Mouse (Mus musculus): ENCODE data around the gene Mbtps1. TPM values are rescaled to one million over a fixed set of nuclear protein-coding genes. Genes with fewer than 3 reads are reported as not detected.
A peak's percentile ranks its signal among the peaks of the same experiment; 100 is the strongest.

Gene Mbtps1
- 30.3 and 88.4 TPM in 2 replicates for total RNA-seq (2015; ENCODE audit: low replicate concordance)
- 35.7 and 42.7 TPM in 2 replicates for total RNA-seq (2017; ENCODE audit: low replicate concordance)

DNA sequence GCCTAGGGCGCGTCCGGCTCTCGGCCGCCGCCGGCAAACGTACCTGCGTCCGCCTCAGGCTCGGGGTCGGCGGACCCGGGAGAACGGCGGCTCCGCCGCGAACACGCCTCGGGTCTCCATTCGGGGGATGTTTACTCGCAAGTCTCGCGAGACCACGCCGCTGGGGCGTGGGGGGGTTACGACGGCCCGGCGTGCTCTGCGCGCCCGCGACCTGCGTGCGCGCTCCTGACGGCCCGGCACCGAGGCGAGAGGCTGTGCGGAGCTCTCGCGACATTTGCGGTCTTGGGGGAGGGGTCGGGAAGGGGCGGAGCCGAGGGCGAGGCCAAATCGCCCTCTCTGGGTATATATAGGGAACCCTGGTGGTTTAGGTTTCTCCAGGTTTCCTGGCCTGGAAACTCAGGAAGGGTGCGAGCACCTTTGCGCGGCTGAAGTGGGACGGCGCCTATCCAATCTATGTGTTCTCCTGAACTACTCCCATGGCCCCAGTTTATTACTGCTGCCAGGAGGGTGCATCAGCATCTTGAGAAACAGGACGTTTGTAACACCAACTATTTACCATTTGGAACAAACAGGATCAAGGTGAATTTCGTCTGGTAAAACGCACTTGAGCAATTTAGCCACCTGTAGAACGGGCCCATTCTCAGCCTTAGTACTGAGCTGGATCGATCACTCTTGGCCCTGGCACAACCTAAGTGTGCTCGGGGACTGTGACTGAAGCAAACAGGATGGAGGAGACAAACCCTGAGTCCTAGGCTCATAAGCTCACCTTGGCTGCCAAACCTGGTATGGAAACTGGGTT, at the start of gene Mbtps1:
Gene Mbtps1 (minus strand): TSS at position 133 of the 799 bp plus-strand sequence.
- ATAC-seq (replicated peaks; ENCODE audit: low FRiP score, poor library complexity, severe bottlenecking): peak; percentile 92

DNA sequence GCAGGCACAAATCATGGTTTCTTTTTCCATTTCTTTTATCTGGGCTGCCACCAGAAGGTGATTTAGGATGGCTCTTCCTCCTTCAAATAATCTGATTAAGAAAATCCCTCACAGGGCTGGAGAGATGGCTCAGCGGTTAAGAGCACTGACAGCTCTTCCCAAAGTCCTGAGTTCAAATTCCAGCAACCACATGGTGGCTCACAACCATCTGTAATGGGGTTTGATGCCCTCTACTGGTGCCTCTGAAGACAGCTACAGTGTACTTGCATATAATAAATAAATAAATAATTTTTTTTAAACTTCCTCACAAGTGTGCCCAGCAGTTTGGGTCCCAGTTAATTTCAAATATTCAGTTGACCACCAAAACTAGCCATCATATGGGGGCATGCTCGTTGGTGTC, 47.7 kb upstream of the Mbtps1 start:
- ATAC-seq (replicated peaks; ENCODE audit: low FRiP score, poor library complexity, severe bottlenecking): no peak

DNA sequence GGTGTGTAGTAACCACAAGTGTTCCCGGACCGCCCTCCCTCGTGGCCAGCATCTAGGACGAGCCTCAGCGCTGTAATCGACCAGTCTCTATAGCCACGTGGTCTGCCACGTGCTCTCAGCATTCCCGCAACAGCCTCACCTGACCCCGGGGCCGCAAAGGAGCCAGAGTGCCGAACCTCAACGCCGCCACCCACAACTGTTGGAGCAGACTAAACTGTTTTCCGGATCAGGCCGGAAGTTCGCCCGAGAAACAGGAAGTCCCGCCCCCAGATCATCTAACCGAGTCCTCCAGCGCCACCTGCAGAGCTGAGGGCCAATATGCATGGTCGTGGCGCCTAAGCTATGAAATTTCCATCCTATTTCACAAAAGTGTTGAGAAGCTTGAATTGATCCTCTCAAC, 46.5 kb upstream of the Mbtps1 start, which contains the start of gene Taf1c:
Gene Taf1c (minus strand): TSS at position 227 of the 400 bp plus-strand sequence.
- ATAC-seq (replicated peaks; ENCODE audit: low FRiP score, poor library complexity, severe bottlenecking): peak; percentile 92

DNA sequence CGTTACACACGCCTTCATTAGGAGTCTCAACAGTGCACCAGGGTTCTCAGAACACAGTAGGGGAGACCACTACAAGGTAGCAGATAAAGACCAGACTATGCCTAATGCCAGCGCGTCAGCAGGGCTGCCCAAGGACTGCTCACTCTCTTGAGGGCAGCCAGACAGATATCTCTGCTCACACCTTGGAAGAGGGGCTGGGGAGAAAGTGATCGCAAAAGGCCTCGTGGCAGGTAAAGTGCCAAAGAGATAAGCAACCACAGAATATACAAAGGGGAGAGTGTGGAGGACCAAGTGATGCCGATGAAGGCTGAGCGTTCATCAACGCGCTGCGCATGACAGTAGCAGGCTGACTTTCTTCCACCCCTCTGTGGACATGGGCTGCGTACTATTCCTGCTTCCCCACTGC, 45.9 kb upstream of the Mbtps1 start:
- peak; percentile 50 for ATAC-seq (replicated peaks; ENCODE audit: low FRiP score, poor library complexity, severe bottlenecking)

DNA sequence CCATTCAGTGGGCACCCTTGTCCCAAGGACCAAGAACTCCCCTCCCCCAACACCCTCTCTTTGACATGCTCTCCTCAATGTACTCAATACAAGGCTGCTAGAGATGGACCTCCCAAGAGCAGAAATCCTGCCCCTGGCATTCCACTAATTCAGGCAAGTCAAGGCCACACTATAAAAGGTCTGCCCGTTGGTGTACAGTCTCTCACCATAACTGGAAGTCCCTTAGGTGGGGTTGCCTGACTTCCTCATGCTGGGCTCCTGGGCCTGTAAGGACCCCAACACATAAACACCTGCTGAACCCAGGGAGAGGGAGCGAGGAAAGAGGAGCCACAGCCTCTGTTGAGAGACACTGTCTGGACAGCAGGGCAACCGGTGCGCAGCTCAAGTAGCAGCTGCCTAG, 45.2 kb upstream of the Mbtps1 start:
- no peak for ATAC-seq (replicated peaks; ENCODE audit: low FRiP score, poor library complexity, severe bottlenecking)

DNA sequence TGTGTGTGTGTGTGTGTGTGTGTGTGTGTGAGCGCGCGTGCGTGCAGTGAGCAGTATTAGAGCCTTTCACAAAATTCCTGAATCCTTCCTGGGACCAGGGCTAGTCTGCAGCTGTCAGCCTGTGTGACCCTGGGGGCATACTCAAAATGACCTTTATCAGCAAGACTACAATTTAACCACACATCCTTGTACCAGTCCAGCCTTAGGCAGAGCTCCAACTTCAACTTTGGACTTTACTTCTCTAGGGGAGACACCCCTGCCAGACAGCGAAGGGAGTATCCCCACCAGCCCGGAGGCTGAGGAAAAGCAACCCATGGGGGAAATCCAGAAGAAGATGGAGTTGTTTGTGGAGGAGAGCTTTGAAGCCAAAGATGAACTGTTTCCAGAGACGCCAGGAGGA, 32.9 kb upstream of the Mbtps1 start:
- no peak for ATAC-seq (replicated peaks; ENCODE audit: low FRiP score, poor library complexity, severe bottlenecking)

DNA sequence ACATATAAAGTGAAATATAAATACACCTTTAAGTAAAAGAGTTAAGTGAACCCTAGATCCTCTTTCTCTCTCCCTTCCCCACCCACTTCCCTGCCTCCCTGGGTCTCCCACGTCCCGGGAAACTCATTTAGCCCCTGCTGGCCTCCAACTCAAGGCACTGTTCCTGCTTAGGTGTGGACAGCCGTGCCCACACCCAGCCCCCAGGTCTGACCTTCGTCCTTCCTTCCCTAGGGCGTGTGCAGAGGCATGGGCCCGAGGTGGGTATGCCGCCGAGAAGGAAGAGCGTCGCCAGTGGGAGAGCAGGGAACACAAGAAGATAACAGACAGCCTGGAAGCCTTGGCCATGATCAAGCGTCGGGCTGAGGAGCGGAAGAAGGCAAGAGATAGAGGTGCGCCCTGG, 31.8 kb upstream of the Mbtps1 start:
- no peak for ATAC-seq (replicated peaks; ENCODE audit: low FRiP score, poor library complexity, severe bottlenecking)

DNA sequence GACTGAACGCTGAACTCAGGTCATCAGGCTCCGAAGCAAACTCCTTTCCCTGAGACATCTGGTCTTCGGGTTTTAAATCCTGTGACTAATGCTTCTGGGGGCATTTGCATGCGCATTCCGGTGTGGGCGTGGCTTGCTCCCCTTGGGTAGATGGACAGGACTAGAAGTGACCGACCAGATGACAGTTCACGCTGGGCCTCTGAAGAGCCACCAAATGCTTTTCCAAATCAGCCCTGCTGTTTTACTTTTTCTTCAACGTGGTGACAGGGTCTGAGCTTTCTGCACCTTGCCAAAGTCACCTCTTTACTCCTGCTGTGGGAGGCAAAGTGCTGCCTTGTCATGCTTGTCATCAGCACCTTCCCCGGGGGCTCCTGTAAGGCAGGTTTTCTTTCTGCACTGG, 30.3 kb upstream of the Mbtps1 start:
- no peak for ATAC-seq (replicated peaks; ENCODE audit: low FRiP score, poor library complexity, severe bottlenecking)

GRCm38 (mm10) chr8:119588321-119588720, 29.8 kb upstream of the Mbtps1 start:
- ATAC-seq (replicated peaks; ENCODE audit: low FRiP score, poor library complexity, severe bottlenecking): no peak

- peak; percentile 78 for ATAC-seq (replicated peaks; ENCODE audit: low FRiP score, poor library complexity, severe bottlenecking)
Measured at GRCm38 (mm10) chr8:119585901-119586300, 27.4 kb upstream of the Mbtps1 start.

- ATAC-seq (replicated peaks; ENCODE audit: low FRiP score, poor library complexity, severe bottlenecking): no peak
Measured at GRCm38 (mm10) chr8:119580441-119581161, 22.1 kb upstream of the Mbtps1 start.

DNA sequence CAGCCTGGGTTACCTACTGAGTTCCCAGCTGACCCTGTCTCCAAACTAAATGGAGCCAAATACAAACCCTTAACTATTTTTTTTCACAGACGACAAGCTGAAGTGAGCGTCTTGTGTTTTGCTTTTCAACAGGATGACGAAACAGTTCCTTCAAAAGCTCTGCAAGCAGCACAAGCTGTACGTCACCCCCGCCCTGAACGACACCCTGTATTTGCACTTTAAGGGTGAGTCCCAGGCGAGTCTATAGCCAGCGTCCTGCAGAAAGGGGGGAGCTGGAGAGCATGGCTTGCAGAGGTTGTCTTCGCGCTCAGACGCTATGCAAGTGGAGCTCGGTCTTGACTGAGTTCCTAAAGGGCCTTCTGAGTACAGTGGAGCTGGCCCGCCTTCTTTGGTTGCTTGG, 20.6 kb upstream of the Mbtps1 start:
- no peak for ATAC-seq (replicated peaks; ENCODE audit: low FRiP score, poor library complexity, severe bottlenecking)

GRCm38 (mm10) chr8:119575366-119575726, 16.8 kb upstream of the Mbtps1 start:
- ATAC-seq (replicated peaks; ENCODE audit: low FRiP score, poor library complexity, severe bottlenecking): no peak; the same call in 1 of the 2 replicates

DNA sequence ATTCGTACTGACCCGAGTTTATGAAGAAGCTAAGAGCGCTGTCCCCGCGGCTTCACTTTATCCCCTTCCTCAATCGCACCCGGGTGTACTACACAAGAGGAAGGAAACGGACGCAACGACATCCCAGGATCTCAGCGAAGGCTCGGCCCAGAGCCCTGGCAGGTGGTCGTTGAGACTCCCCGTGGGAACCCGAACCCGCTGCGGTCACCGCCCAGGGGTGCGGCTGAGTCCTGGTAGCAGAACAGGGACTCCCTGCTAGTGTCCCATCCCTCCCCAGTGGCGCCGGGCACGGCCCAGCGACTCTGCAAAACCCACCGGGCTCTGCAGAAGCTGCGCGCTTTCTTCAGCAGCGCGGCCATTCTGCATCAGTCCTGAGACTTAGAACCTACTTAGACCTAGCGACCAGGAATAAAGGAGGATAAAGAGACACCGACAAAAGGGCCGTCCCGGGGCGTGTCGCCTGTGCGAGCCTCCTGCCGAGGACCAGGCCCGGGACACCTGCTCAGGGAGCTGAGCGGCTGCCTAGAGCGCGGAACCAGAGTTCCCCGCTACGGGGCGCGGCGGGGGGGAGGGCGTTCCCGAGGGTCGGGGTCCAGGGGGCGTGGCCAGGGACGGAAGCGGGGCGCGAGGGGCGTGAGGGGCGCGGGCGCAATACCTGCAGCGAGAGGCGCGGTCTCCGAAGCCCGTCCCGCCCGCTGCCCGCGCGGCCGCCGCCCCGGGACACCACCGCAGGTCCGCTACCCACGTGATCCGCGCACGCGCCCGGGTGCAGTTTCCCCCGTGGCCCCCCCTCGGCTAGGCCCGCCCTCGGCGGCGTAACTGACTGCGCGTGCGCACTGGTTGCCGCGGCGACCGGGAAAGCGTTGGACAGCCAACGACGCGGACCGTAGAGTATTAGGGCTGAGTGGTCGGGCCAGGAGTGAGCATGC, 16.2 kb upstream of the Mbtps1 start, which contains the start of the genes Hsdl1 and Dnaaf1:
Gene Hsdl1 (minus strand): TSS at position 747 of the 929 bp plus-strand sequence.
Gene Dnaaf1 (plus strand): TSS at position 799 of the 929 bp plus-strand sequence.
- peak; percentile 86 for ATAC-seq (replicated peaks; ENCODE audit: low FRiP score, poor library complexity, severe bottlenecking)

- no peak for ATAC-seq (replicated peaks; ENCODE audit: low FRiP score, poor library complexity, severe bottlenecking)
Measured at GRCm38 (mm10) chr8:119572411-119572810, 13.9 kb upstream of the Mbtps1 start.

DNA sequence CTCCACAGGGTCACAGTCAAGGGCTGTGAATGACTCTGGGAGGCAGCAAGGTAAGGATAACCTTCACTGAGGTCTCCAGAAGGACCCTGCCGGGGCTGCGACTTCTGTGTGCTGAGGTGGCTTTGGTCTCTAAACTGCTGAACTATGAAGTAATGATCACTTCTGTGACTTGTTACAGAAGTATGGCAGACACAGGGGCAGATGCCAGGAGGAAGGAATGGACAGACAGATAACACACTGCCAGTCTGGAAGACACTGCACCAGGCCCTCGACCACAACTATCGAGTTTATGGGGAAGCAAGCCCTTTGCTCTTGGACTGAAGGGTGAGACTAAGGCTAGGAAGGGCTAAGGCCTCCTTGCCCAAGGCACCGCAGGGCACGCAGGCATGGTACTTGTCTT, 12.6 kb upstream of the Mbtps1 start:
- no peak for ATAC-seq (replicated peaks; ENCODE audit: low FRiP score, poor library complexity, severe bottlenecking)

GRCm38 (mm10) chr8:119569881-119570280, 11.3 kb upstream of the Mbtps1 start:
- ATAC-seq (replicated peaks; ENCODE audit: low FRiP score, poor library complexity, severe bottlenecking): no peak

DNA sequence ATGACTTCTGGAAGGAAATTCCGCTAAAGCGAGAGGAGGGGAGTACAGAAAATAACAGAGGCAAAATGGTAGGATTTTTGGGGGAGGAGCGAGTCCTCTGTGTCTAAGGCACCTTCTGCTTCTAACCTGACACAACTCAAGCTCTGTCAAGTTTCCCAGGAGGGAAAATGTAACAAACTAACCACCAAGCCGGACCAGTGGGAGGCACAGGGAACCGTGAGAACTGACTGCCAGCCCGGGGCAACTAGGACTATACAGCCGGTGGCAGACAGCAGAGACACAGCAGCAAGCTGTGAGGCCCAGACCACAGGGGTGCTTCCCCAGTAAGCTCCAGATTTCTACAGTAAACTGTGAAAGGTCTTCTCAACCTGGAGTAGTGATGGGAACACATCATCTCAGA, 10.4 kb upstream of the Mbtps1 start:
- no peak for ATAC-seq (replicated peaks; ENCODE audit: low FRiP score, poor library complexity, severe bottlenecking)

GRCm38 (mm10) chr8:119568251-119568650, 9.7 kb upstream of the Mbtps1 start:
- no peak for ATAC-seq (replicated peaks; ENCODE audit: low FRiP score, poor library complexity, severe bottlenecking)

GRCm38 (mm10) chr8:119566367-119566766, 7.8 kb upstream of the Mbtps1 start:
- ATAC-seq (replicated peaks; ENCODE audit: low FRiP score, poor library complexity, severe bottlenecking): no peak

Data from erythroid progenitor cell, adult 5-6 weeks (primary cell).